Mouse (Mus musculus): ENCODE results near the gene Rin3.

DNA sequence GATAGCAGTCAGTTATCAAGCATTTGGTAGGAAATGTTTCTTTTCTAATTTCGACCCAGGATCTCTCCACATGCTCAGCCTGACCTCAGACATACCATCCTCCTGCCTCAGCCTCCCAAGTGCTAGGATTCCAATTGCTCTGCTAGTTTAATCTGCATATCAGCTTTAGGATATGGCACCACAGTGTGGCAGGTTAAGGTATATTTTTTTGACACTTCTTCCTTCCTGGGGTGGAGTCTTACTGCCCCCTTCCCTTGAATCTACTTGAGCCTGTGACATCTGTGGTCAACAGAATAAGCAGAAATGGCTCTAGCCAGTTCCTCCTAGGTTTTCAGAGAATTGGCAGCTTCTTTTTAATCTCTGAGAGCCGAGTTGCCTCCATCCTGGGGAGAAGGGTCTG is 56.2 kb downstream of the Rin3 start:
- peak; percentile 61 for TF ChIP-seq CTCF (IDR thresholded peaks at IDR 0.05; ENCODE audit: low read depth)
- TF ChIP-seq EP300 (optimal IDR thresholded peaks at IDR 0.05), result no peak
